Mouse (Mus musculus) lung, postnatal 25 days (tissue): Measurements from ENCODE around the gene Enpp5.

ENCODE experiments used
- DNase-seq: peaks from one replicate; pipeline ENCODE4 v3.0.0; 2022; ENCODE audit warnings: low spot score

Enpp5 gene

GRCm38 (mm10) chr17:44078631-44079350, at the start of gene Enpp5:
Enpp5 (plus strand) TSS chr17:44078813.
- peak; percentile 89 for DNase-seq

GRCm38 (mm10) chr17:44029616-44030015, 49.0 kb upstream of the Enpp5 start:
- DNase-seq, result peak; percentile 36

GRCm38 (mm10) chr17:44030776-44031587, 47.6 kb upstream of the Enpp5 start:
- no peak for DNase-seq

GRCm38 (mm10) chr17:44035005-44035404, 43.6 kb upstream of the Enpp5 start:
- DNase-seq, result no peak

GRCm38 (mm10) chr17:44038656-44039055, 40.0 kb upstream of the Enpp5 start:
- DNase-seq, result no peak

- no peak for DNase-seq
These were observed 38.2 kb upstream of the Enpp5 start for GRCm38 (mm10) chr17:44040449-44040848.

- no peak for DNase-seq
These were observed 36.3 kb upstream of the Enpp5 start for GRCm38 (mm10) chr17:44042301-44042700.

- DNase-seq, result peak; percentile 50
These were observed 35.8 kb upstream of the Enpp5 start for GRCm38 (mm10) chr17:44042861-44043260.

GRCm38 (mm10) chr17:44053427-44053826, 25.2 kb upstream of the Enpp5 start:
- peak; percentile 17 for DNase-seq

GRCm38 (mm10) chr17:44057123-44057522, 21.5 kb upstream of the Enpp5 start:
- DNase-seq, result no peak

- DNase-seq, result no peak
These were observed 20.5 kb upstream of the Enpp5 start for GRCm38 (mm10) chr17:44058145-44058544.

GRCm38 (mm10) chr17:44060781-44061180, 17.8 kb upstream of the Enpp5 start:
- no peak for DNase-seq

GRCm38 (mm10) chr17:44061289-44061890, 17.2 kb upstream of the Enpp5 start:
- no peak for DNase-seq

- no peak for DNase-seq
These were observed 9.7 kb upstream of the Enpp5 start for GRCm38 (mm10) chr17:44068876-44069275.

GRCm38 (mm10) chr17:44071680-44072079, 6.9 kb upstream of the Enpp5 start:
- DNase-seq, result no peak

- DNase-seq, result no peak
These were observed 3.0 kb upstream of the Enpp5 start for GRCm38 (mm10) chr17:44075601-44076000.

GRCm38 (mm10) chr17:44076051-44076680, 2.4 kb upstream of the Enpp5 start:
- peak; percentile 60 for DNase-seq

GRCm38 (mm10) chr17:44077146-44077842, 1.3 kb upstream of the Enpp5 start:
- no peak for DNase-seq

- no peak for DNase-seq
These were observed 811 bp upstream of the Enpp5 start for GRCm38 (mm10) chr17:44077843-44078160.

GRCm38 (mm10) chr17:44083156-44083555, 4.5 kb downstream of the Enpp5 start:
- no peak for DNase-seq

GRCm38 (mm10) chr17:44088226-44088625, 9.6 kb downstream of the Enpp5 start:
- DNase-seq, result no peak

GRCm38 (mm10) chr17:44090916-44091315, 12.3 kb downstream of the Enpp5 start:
- no peak for DNase-seq
